Mouse (Mus musculus) cerebellum, postnatal 36 days (tissue): ENCODE measurements around the gene Calr.

Experiments used
- DNase-seq, 2 experiments: peaks; one replicate each; pipeline ENCODE4 v3.0.0; 2021 to 2022; ENCODE audit warnings: mixed read lengths in 2 of 2

Calr gene

DNA sequence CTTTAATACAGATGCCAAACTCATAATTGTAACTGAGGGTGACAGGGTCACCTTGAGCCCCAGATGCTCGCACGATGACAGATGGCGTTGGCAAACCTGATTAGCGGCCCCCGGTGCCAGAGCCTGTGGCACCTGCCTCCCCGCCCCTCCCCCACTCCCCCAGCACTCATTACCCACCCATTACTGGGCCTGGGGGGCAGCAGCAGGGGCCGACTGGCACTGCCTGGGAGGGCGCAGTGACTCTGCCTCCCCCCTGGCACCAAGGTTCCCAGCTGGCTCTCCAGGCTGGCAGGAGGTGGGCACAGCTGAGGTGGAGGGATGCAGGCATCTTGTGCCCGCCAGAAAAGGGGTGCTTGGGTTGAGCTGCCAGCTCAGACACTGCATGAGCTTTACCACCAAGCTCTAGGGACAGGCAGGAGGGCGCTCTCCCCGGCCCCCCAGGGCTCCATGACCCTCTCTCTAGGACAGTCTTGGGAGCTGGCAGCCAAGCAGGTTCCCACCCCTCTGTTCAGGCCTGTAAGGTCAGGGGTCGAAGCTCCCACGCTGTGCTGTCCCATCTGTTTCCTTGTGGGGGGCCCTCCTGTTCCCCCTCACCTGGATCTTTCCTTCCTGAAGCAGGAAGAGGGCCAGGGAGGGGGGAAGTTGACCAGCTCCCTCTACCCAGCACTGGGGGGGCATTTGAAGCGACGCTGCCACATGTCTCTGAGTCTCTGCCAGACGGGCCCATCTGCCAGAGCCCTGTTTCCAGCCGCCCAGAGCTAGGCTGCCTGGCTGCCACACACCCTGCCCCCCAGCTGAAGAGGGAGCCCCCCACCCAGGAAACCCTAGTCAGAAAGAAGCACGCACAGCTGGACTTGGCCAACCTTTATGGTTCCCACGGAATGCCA, 31.9 kb downstream of the Calr start:
- peak; percentile 45 to 58 for DNase-seq

DNA sequence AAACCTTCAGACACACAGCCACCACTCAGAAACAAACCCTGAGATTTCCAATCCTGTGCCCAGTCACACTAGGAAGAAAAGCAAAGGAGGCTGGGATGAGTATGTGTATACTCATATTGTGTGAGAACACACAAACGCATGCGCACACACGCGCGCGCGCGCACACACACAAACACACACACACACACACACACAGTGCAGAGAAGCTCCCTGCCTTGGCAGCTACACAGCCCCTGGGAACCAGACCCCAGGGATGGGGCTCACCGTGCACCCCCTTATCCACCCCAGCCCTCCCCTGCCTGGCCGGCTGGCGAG, 32.5 kb downstream of the Calr start:
- DNase-seq: peak in 1 of 2 experiments; percentile 28

DNA sequence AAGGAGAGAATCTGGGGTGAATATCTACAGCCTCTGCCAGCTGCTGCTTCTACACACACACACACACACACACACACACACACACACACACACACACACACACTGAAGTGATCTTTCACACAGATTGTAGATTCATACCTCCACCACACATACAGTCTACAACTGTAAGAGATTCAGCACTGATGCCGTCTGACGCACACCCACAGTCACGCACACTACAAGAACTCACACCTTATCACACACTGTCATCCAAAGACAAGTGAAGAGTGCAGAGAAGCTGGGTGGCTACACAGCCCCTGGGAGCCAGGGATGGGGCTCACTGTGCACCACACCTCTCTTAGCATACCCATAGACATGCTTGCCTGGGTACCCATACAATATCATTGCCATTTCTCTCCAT, 32.9 kb downstream of the Calr start:
- peak in 1 of 2 experiments; percentile 25 for DNase-seq

DNA sequence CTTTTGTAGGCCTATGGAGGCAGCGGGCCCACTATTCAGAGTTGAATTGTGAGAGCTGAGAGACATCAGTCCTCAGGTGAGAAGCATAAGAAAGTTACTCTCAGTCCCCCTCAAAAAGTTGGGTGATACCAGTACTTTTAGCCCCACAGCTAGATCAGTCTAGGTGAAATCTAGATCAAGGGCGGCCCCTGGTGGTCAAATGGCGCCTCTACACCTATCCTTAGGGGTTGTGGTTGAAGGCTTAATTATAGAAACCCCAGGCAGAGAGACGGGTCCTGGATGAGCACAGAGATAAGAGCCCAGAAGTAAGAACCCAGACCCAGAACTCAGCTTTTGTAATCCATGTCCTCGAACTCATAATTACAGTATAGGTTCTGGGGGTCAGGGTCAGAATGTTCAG, 33.7 kb downstream of the Calr start:
- peak; percentile 89 to 90 for DNase-seq

DNA sequence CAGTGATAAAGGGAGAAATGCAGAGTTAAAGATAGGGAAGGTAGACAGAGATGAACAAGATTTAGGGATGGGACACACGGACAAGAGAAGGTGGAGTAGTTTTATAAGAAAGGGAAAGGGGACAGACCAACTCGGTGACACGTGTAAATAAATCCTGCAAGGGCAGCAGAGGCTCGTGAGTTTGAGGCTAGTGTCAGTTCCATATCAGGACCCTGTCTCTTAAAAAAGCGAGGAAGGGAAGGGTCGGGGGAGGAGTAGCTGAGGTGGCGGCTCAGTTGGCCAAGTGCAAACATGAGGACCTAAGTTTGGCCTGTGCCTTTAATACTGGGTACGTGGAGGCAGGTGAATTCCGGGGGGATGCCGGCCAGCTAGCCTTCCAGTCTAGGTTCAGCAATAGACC, 35.4 kb downstream of the Calr start:
- no peak for DNase-seq

DNA sequence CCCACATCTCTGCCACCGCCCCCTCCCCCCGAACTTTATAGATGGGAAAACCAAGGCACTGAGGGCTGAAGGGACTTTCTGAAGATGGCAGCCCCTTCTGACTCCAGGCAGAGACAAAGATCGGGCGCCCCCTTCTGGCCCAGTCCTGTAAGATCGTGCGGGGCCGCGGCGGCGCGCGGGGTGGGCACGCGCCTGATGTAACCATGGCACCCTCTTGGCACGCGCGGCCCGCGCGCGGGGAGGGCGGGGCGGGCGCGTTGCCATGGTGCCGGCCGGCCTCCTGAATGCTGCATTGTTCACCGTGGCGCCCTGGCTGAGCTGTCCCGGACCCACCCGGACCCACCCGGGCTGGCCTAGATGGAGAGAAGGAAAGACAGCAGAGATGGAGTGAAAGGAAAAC, 35.8 kb downstream of the Calr start:
- peak; percentile 98 for DNase-seq

DNA sequence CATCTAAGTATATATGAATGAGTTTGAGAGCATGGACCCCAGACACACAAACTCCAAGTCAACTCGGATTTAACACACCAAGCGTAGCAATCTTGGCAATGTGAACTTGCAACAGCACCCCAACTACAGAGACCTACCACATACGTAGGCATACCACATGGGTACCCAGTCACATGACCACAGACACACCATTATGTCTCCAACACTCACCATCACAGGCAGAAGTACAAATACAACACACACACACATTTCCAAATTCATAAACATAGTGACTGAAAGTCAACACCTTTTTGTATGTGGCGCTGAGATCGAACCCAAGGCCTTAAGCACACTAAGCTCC, 36.8 kb downstream of the Calr start:
- DNase-seq: no peak

DNA sequence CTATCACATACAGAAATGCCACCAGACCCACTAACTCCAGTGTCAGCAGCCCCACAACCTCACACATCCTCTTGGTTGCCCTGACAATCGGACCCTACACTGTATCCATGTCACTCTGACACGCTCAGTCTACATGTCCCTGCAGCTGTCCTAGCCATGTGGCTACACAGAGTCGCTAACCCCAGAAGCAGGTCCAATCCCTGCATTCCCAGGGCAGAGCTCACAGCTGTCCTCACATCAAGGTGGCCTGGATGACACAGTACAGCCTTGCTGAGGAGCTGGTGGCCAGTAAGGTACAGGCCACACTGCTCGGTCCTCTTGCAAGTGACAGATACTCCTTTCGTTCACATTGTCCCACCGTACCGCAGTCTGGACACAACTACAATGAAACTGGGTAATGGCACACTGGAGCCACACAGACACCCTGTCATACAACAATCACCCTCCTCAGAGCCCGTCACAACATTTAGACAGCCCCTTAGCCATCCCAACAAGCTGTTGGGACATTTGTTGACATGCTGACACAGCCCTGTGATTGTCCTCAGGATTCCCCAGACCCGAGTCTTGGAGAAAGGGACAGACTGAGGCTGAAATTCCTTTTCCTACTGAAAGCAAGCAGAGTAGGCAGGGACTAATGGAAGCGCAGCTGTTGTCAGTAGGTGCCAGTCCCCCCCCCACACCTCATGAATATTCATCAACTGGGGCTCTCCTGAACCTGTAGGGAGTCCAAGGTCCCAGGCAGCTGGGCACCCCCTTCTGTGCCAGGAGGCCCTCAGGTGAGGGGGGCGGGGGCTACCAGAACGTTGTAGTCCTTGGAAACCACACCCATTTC, 37.4 kb downstream of the Calr start:
- no peak for DNase-seq

DNA sequence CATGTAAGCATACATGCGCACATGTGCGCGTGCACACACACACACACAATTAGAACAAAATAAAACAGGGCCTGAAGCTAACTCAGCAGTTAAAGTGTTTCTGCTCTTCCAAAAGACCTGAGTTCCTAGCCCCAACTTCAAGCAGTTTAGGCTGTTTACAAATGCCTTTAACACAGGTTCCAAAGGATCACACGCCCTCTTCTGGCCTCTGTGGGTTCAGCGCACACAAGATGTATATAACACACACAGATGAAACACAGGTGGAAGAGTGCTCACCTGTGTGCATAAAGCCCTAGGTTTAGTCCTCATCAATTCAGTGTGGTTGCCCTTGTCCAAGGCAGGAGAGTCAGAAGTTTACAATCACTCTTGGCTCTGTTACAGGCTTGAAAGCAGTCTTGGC, 40.7 kb downstream of the Calr start:
- DNase-seq: no peak

DNA sequence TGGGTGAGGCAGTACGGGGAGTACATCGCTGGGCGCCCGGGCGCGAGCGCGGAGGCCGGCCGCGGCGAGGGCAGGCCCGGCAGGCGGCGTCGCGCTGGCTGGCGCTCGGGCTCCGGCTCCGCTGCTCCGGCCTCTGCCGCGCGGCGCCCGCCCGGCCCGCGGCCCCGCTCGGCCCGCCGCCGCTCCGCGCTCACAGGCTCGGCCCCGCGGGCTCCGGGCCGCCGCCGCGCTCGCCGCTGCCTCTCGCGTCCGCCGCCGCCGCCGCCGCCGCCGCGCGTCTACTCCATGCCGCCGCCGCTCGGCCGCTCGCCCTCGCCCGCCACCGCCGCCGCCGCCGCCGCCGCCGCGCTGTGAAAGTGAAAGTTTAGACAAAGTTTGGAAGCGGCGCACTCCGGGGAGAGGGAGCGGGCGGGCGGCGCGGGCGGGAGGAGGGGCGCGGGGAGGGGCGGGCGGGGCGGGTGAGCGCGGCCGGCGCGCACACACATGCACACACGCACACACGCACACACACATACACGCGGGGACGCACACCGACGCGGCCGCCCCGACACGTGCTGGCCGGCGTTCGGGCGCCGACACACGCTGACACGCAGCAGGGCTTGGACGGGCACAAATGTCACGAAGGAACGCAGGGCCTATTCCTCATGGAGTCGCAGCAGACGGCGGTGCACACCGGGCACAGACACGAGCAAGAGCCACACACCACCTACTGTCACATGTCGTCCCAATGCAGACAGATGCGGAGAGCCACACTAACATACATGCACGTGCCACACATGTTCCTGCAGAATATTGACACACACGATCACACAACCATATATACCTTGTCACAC, 46.5 kb downstream of the Calr start, which contains the start of gene Nfix:
Gene Nfix, minus strand, starts transcription at position 346 of the 833 bp plus-strand sequence.
- peak; percentile 75 to 78 for DNase-seq

DNA sequence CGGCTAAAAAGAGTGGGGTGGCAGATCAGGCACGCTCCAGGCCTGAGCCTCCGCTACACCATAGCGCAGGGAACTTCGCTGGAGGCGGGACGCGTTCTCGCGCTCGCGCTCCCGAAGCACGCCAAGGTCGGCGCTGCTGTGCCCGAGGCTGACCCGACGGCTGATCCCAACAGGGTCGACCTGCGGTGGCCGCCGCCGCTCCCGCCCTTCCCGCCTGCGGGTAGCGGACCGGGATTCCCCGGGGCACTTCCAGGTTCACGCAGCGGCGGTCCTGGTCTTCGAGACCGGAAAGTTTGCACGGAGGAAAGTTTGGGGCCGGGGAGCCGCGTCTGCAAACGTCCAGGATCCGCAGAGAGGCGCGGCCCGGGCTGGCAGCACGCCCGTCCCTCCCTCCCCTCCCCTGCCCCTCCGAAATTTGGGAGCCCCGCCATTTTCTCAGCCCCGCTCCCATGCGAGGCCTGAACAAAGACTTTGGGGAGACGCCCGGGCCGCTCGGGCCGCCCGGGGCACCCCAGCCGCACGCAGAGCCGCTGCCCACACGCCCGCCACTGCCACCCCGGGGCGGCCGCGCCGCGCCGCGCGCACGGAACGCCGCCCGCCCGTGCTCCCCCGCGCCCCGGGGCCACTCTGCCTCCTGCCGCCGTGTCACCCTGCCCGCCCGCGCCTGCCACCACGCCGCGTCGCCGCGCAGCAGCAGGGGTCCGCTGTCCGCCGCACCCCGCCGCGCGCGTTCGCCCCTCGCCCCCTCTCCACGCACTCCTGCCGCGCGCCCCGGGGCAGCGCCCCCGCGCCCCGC, 47.4 kb downstream of the Calr start:
- DNase-seq: peak; percentile 68 to 71

DNA sequence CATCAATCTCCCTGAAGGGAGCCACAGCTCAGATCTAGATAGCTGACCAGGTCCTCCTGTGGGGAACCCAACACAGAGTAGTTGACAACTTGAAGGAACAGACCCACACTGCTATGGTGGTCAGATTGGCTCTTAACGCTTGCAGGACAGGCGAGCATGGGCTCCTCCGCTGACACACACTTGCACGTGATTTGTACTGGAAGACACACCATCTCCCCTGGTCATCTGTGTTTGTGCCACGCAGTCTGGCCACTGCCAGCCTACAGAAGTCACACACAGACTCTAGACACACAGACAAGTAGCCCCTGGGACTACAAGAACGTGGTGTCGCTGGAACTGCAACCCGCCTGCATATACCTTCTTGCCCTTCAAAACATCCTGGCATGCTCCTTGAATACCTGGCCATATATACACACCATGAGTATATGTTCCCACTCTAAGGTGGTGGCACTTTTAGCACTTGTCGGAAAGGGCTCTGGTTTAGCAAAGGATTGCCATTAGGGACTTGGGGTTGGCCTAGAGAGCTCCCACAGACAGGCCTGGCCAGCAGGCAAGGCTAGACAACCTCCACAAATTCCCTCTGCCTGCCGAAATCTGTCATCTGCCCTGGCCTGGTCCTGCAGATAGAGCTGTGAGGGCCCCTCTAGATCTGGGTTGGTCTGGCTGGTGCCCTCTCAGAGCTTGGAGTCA, 48.1 kb downstream of the Calr start:
- DNase-seq: peak in 1 of 2 experiments; percentile 47

DNA sequence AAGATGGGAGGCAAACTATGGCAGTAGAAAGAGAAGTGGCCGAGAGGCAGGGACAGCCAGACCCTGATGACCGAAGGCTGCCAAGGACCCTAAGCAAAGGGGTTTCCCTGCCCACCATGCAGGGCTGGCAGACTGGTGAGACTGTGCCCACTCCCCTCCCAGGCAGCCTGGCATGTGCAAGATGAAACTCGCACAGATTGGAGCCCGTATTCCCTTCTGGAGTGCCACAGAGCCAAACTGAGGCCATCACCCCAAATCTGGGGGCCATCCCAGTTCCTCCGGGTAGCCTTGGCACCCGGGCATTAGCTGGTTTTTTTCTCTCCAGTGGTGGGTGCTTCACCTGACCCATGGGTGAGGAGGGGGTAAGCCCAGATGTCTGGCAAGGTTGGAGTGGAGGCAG, 48.8 kb downstream of the Calr start:
- peak in 1 of 2 experiments; percentile 25 for DNase-seq

DNA sequence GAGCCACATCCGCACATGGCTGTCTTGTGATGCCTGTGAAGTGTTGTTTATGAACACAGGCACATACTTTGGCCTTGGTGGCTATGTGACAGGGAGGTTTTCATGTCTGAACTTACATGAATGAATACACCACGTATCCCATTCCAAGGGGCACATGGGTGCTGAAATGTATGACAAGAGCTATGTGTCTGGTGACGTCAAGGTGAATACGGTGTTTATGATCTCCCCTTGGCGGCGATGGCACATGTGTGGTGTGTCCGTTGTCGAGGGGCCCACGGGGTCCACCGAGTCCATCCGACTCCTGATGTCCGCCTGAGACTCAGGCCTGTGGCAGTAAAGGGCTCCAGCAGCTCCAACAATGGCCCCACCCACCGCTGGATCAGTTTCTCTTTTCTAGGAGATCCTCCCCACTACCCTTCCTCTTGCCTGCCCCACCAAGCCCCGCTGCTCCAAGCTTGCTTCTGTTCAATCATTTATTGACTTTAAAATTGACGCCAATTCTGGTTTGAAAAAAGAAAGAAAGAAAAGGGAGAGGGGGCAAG, 49.4 kb downstream of the Calr start:
- DNase-seq: peak in 1 of 2 experiments; percentile 24

DNA sequence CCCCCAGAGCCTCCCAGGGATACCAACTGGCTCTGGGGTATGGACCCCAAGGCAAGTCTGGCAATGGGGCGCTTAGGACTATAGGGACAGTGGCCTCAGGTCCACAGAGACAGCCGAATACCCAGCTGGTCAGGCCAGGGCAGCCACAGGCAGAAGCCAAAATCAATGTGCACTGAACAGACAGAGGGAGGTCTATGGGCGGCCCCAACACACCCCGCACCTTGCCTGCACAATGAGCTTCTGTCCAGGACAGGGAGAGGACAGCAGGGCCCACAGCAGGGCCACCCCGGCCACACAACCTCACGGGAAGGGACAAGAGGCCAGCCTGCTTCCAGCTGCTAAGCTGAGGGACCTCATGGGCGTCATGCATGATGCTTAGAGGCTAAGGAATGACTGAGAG, 52.2 kb downstream of the Calr start:
- peak; percentile 60 to 71 for DNase-seq

DNA sequence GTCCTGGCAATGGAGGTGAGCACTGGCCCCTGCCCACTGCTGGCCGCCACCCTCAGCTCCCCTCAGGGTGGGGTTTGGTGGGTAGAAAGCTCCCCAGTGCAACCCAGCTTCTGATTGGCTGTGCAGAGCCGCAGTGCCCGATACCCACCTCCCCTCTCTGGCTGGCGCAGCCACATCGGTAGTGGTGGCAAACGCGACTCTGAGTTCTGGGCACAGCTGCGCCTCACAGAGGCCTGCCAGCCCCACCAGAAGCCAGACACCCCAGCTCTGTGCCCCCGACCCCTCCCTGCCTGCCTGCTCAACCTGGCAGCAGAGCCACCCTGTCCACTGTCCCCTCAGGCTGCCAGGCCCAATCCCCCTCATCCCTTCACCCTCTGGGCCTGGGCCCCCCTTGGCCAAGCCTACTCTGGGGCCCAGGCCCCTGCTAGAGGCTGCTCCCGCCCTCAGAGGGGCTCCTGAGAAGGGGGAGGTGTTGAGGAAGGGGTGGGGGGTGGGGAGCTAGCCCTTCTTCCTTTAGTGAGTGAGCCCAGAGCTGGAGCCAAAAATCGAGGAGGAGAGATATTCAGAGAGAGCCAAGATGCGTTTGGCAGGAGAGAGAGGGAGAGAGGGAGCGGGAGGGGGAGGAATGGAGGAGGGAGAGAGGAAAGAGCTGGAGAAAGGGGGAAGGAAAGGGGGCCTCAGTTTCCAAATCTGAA, 52.8 kb downstream of the Calr start:
- DNase-seq: peak in 1 of 2 experiments; percentile 69

DNA sequence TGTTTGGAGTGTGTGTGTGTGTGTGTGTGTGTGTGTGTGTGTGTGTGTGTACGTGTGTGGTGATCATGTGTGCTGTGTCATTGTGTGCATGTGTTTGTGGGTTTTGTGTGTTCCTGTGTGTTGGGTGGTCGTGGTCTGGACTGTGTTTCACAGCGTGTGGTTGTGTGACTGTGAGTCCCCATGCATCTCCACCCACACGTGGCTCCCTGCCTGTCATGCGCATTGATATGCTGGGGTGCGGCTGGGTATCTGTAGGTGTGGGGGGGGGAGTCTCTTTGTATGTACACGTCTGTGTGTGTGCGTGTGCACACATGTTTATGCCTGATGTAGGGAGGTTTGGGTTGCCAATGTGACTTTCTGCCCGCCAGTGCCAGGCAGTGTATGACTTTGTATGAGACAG, 53.6 kb downstream of the Calr start:
- DNase-seq: peak; percentile 44

DNA sequence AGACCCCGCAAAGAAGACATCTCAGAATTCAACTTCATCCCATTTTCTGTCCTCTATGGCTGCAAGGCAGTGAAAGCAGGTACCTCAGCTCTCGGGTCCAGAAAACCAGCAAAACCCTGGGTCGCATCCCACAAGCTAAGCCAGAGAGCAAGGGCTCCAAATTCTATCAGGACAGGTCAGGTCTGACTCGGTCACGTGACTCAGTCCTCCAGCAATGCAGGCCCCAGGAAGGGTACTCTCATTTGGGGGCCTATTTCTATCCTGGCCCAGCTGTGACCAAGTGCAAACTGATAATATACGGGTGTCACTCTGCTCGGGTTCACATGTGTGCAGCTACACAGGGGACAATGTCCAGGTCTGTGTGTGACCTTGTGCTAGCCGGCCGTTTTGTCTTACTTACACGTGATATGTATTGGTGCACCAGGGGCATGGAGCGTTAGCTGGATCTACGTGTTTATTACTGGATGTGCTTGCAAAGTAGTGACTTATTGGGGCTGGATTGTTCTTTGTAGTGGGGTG, 54.2 kb downstream of the Calr start:
- no peak for DNase-seq
